Mouse (Mus musculus): ENCODE data around the gene Nfya. TPM values are rescaled to one million over a fixed set of nuclear protein-coding genes. Genes with fewer than 3 reads are reported as not detected.

Gene Nfya
- total RNA-seq, 1 experiment, result 23.3 TPM

DNA sequence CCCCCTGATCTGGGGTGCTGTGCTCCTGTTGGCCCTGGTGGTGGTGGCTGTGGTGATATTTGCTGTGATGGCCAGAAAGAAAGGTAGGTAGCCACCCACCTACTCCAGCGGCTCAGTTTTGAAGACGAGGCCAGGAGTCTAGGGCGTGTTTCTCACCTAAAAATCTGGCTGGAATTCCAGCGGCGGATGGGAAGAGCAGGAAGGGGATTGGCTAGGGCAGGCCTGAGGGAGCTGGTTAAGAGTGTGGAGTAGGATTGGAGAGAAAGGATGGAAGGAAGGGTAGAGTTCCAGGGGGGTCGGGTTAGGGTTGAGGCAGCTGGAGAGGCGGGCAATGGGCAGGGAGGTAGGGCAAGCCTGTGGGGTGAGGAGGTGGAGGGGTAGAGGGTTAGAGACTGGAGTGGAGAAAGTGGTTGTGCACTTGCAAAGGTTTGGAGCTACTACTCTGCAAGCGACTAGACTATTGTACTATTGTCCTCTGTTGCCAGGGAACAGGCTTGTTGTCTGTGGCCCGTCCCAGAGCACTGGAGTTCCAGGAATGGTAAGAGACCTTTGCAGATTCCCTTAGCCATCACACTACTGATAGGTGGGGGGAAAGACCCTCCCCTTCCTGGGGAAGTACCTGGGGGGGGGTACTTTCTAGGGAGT, 44.1 kb downstream of the Nfya start:
- Histone ChIP-seq H3K27ac (ENCODE audit: insufficient read depth, low read depth, low read length, poor library complexity, severe bottlenecking) (no peak overlapping the region), H3K9me3 (ENCODE audit: control insufficient read depth, insufficient read depth, low read depth, low read length) (no peaks in the 10 kb centered on the region), H3K4me3 (ENCODE audit: insufficient read depth in 1 of 2, low read depth in 1 of 2, low read length in 2 of 2, poor library complexity in 1 of 2, severe bottlenecking in 1 of 2) (no peak overlapping the region), H3K9ac (ENCODE audit: insufficient read depth, low read depth, low read length, poor library complexity, severe bottlenecking) (no peak overlapping the region), H3K36me3 (ENCODE audit: control insufficient read depth, insufficient read depth, low read length, poor library complexity, severe bottlenecking) (no peaks in the 10 kb centered on the region), H3K4me1 (ENCODE audit: control insufficient read depth in 2 of 2, insufficient read depth in 2 of 2, low read length in 2 of 2, poor library complexity in 1 of 2) (peaks cover 0 to 7% of the 10 kb centered on the region in 2 experiments; a peak in 1 of 4 replicates)
- in situ Hi-C loops (cut with MboI; ENCODE audit: low sequenced_read_pairs in 2 of 2, unreplicated experiment in 2 of 2), result no loop called here
- DNase-seq (ENCODE audit: low read depth, low spot score), result no peak
- TF ChIP-seq HCFC1 (IDR thresholded peaks at IDR 0.05; ENCODE audit: borderline replicate concordance, insufficient read depth, low read length), result no peak
- no peak for TF ChIP-seq MAFK (IDR thresholded peaks at IDR 0.05; ENCODE audit: insufficient read depth, low read depth, low read length)
- no peak for TF ChIP-seq ZC3H11A (IDR thresholded peaks at IDR 0.05; ENCODE audit: borderline replicate concordance, low read depth, low read length)
- TF ChIP-seq CHD2 (IDR thresholded peaks at IDR 0.05; ENCODE audit: low read depth, low read length), result no peak
- TF ChIP-seq ZNF384 (IDR thresholded peaks at IDR 0.05; ENCODE audit: low read depth, low read length), result no peak

DNA sequence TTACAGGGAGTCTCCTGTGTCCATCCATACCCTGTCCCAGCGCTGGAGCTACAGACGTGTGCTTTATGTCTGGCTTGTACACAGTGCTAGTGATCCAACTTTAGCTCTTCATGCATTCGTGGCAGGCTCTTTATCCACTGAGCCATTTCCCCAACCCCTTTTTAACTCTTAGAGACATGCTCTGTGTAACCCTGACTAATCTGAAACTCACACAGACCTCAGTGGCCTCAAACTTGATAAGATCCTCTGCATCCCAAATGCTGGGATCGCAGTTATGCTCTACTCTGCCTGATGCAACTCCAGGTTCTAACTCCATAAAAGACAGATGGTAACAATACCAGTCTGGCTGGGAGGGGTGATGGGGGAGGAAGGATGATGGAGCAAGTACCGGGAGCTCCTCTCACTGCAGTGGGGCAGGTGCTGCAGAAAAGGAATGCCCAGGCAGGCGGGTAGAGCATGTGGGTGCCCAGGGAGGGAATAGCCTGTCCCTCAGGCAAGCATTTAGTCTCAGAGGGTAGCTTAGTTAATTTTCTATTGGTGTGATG, 46.2 kb downstream of the Nfya start:
- TF ChIP-seq MAFK (IDR thresholded peaks at IDR 0.05; ENCODE audit: insufficient read depth, low read depth, low read length) (no peak), ZC3H11A (IDR thresholded peaks at IDR 0.05; ENCODE audit: borderline replicate concordance, low read depth, low read length) (no peak), HCFC1 (IDR thresholded peaks at IDR 0.05; ENCODE audit: borderline replicate concordance, insufficient read depth, low read length) (no peak), CHD2 (IDR thresholded peaks at IDR 0.05; ENCODE audit: low read depth, low read length) (no peak), ZNF384 (IDR thresholded peaks at IDR 0.05; ENCODE audit: low read depth, low read length) (no peak)
- peaks cover 0 to 7% of the 10 kb centered on the region in 2 experiments; a peak in 1 of 4 replicates for H3K4me1 ChIP-seq (ENCODE audit: control insufficient read depth in 2 of 2, insufficient read depth in 2 of 2, low read length in 2 of 2, poor library complexity in 1 of 2)
- in situ Hi-C loops (cut with MboI; ENCODE audit: low sequenced_read_pairs in 2 of 2, unreplicated experiment in 2 of 2), result no loop called here
- no peaks in the 10 kb centered on the region for H3K9me3 ChIP-seq (ENCODE audit: control insufficient read depth, insufficient read depth, low read depth, low read length)
- H3K4me3 ChIP-seq (ENCODE audit: insufficient read depth in 1 of 2, low read depth in 1 of 2, low read length in 2 of 2, poor library complexity in 1 of 2, severe bottlenecking in 1 of 2), result no peak overlapping the region
- no peak overlapping the region for H3K27ac ChIP-seq (ENCODE audit: insufficient read depth, low read depth, low read length, poor library complexity, severe bottlenecking)
- no peak for DNase-seq (ENCODE audit: low read depth, low spot score)
- no peaks in the 10 kb centered on the region for H3K36me3 ChIP-seq (ENCODE audit: control insufficient read depth, insufficient read depth, low read length, poor library complexity, severe bottlenecking)
- no peak overlapping the region for H3K9ac ChIP-seq (ENCODE audit: insufficient read depth, low read depth, low read length, poor library complexity, severe bottlenecking)

DNA sequence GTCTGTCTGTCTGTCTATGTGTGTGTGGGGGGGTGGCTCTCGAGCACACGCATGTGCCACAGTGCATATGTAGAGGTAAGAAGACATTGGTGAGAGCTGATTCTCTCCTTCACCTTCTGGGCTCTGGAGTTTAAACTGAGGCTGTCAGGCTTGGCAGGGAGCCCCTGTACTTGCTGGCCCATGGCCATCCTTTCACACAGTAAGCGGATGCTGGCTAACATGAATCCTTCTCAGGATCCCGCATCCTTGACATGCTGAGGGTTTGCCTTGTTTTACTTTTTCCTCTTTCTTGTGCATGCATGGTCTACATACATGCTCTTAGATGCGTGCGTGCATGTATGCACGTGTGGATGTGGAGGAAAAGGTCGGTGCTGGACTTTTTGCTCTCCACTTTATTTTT, 46.7 kb downstream of the Nfya start:
- in situ Hi-C loops (cut with MboI; ENCODE audit: low sequenced_read_pairs in 2 of 2, unreplicated experiment in 2 of 2), result no loop called here
- DNase-seq (ENCODE audit: low read depth, low spot score), result no peak
- no peaks in the 10 kb centered on the region for H3K36me3 ChIP-seq (ENCODE audit: control insufficient read depth, insufficient read depth, low read length, poor library complexity, severe bottlenecking)
- H3K9ac ChIP-seq (ENCODE audit: insufficient read depth, low read depth, low read length, poor library complexity, severe bottlenecking), result no peak overlapping the region
- TF ChIP-seq ZC3H11A (IDR thresholded peaks at IDR 0.05; ENCODE audit: borderline replicate concordance, low read depth, low read length) (no peak), CHD2 (IDR thresholded peaks at IDR 0.05; ENCODE audit: low read depth, low read length) (no peak), ZNF384 (IDR thresholded peaks at IDR 0.05; ENCODE audit: low read depth, low read length) (no peak), HCFC1 (IDR thresholded peaks at IDR 0.05; ENCODE audit: borderline replicate concordance, insufficient read depth, low read length) (no peak), MAFK (IDR thresholded peaks at IDR 0.05; ENCODE audit: insufficient read depth, low read depth, low read length) (no peak)
- H3K27ac ChIP-seq (ENCODE audit: insufficient read depth, low read depth, low read length, poor library complexity, severe bottlenecking), result no peak overlapping the region
- H3K4me3 ChIP-seq (ENCODE audit: insufficient read depth in 1 of 2, low read depth in 1 of 2, low read length in 2 of 2, poor library complexity in 1 of 2, severe bottlenecking in 1 of 2), result no peak overlapping the region
- H3K9me3 ChIP-seq (ENCODE audit: control insufficient read depth, insufficient read depth, low read depth, low read length), result no peaks in the 10 kb centered on the region
- H3K4me1 ChIP-seq (ENCODE audit: control insufficient read depth in 2 of 2, insufficient read depth in 2 of 2, low read length in 2 of 2, poor library complexity in 1 of 2), result peaks cover 0 to 7% of the 10 kb centered on the region in 2 experiments; a peak in 1 of 4 replicates

DNA sequence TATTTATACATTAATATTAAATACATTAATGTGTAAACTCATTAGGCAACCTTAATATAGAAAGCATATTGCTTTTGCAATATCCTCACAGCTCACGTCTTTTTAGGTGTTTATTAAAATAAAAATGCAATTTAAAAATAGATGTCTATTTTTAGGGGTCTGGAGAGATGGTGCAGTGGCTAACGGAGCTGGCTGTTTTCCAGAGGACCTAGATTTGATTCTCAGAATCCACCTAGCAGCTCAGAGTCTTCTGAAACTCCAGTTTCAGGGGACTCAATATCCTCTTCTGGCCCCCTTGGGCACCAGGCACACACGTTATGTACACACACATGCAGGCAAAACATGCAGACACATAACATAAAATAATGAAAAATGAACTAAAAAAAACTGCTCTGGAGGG, 47.4 kb downstream of the Nfya start:
- DNase-seq (ENCODE audit: low read depth, low spot score), result no peak
- no peak overlapping the region for H3K4me3 ChIP-seq (ENCODE audit: insufficient read depth in 1 of 2, low read depth in 1 of 2, low read length in 2 of 2, poor library complexity in 1 of 2, severe bottlenecking in 1 of 2)
- no peaks in the 10 kb centered on the region for H3K9me3 ChIP-seq (ENCODE audit: control insufficient read depth, insufficient read depth, low read depth, low read length)
- H3K4me1 ChIP-seq (ENCODE audit: control insufficient read depth in 2 of 2, insufficient read depth in 2 of 2, low read length in 2 of 2, poor library complexity in 1 of 2), result peaks cover 0 to 7% of the 10 kb centered on the region in 2 experiments; a peak in 2 of 4 replicates
- no peaks in the 10 kb centered on the region for H3K36me3 ChIP-seq (ENCODE audit: control insufficient read depth, insufficient read depth, low read length, poor library complexity, severe bottlenecking)
- in situ Hi-C loops (cut with MboI; ENCODE audit: low sequenced_read_pairs in 2 of 2, unreplicated experiment in 2 of 2), result no loop called here
- no peak overlapping the region for H3K9ac ChIP-seq (ENCODE audit: insufficient read depth, low read depth, low read length, poor library complexity, severe bottlenecking)
- H3K27ac ChIP-seq (ENCODE audit: insufficient read depth, low read depth, low read length, poor library complexity, severe bottlenecking), result no peak overlapping the region
- TF ChIP-seq HCFC1 (IDR thresholded peaks at IDR 0.05; ENCODE audit: borderline replicate concordance, insufficient read depth, low read length) (no peak), ZC3H11A (IDR thresholded peaks at IDR 0.05; ENCODE audit: borderline replicate concordance, low read depth, low read length) (no peak)

All from ES-E14 (cell line).